Mouse (Mus musculus) heart, adult 2 months (tissue): Measurements from ENCODE around the gene Atp5g1.

ENCODE experiments used
- CTCF ChIP-seq: fragments of 200-600 bp; IDR thresholded peaks from 2 replicates; pipeline ENCODE4 v1.8.1; 2022; ENCODE audit warnings: antibody characterized with exemption, mild to moderate bottlenecking, moderate library complexity
- EP300 ChIP-seq: fragments of 200-500 bp; IDR thresholded peaks from 2 replicates; pipeline ENCODE4 v1.6.1; 2011; ENCODE audit warnings: low read depth, low read length, control low read depth; ENCODE audit not compliant: insufficient read depth
- POLR2A ChIP-seq: fragments of 200-500 bp; IDR thresholded peaks from 2 replicates; pipeline ENCODE4 v1.6.1; 2011; ENCODE audit warnings: mild to moderate bottlenecking, low read depth, low read length, control low read depth; ENCODE audit not compliant: insufficient read depth

DNA sequence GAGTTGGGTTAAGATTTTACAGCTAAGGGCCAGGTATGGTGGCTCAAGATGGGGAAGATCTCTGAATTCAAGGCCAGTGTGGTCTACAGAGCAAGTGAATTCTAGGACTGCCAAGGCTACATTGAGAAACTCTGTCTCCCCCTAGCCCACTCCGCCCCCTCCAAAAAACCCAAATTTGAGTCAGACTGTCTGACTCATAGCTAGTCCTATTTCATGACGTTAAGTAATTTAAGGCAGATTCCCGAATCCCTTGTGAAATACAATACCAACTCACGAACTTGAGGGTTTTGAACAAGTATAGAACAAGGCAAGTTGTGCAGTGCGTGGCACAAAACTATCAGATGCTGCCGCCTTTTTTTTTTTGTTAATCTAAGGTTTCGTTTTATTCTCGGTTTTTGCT, 41.4 kb downstream of the Atp5g1 start:
- TF ChIP-seq CTCF (no peak), EP300 (no peak), POLR2A (no peak)
